Mouse (Mus musculus) adrenal gland, postnatal 10 days (tissue): ENCODE measurements around the gene Olfr1184. TPM values are rescaled to one million over a fixed set of nuclear protein-coding genes. Genes with fewer than 3 reads are reported as not detected.
"Not testable (repeated sequence)": the region's sequence is repeated elsewhere in the genome, so short reads cannot be mapped to it uniquely, and the experiment has no call there.

Experiments
- DNase-seq: peaks from one replicate; pipeline ENCODE4 v3.0.0; 2021; ENCODE audit warnings: mixed read lengths
- long read RNA-seq, 2 experiments: library from polyadenylated mRNA; stranded (forward); transcript quantifications; one replicate each; pipeline ENCODE4 v2.0.0; 2021
- total RNA-seq, 2 experiments: library from RNA; stranded (reverse); gene quantifications; 2 replicates each; pipeline ENCODE4 v1.2.3; 2021

The Olfr1184 gene
- total RNA-seq, result not detected
- long read RNA-seq, experiment 1, result 0 reads
- long read RNA-seq, experiment 2, result 0 reads

GRCm38 (mm10) chr2:88483298-88483697 is at the start of gene Olfr1184:
Olfr1184 (plus strand) TSS chr2:88483598.
- no peak for DNase-seq

- no peak for DNase-seq
These were observed 34.4 kb upstream of the Olfr1184 start, which contains the start of gene Gm13757 for GRCm38 (mm10) chr2:88449031-88449430. Gm13757 (minus strand) TSS chr2:88449131.

GRCm38 (mm10) chr2:88454567-88454966 is 28.8 kb upstream of the Olfr1184 start, which contains the start of gene Olfr1183:
Olfr1183 (plus strand) TSS chr2:88454867.
- not testable (repeated sequence) for DNase-seq

GRCm38 (mm10) chr2:88493020-88493419 is 9.6 kb downstream of the Olfr1184 start, which contains the start of gene Olfr1185-ps1:
Olfr1185-ps1 (plus strand) TSS chr2:88493320.
- DNase-seq, result no peak

GRCm38 (mm10) chr2:88518251-88518650 is 34.9 kb downstream of the Olfr1184 start, which contains the start of gene Olfr1186:
Olfr1186 (plus strand) TSS chr2:88518551.
- no peak for DNase-seq

GRCm38 (mm10) chr2:88525720-88526119 is 42.3 kb downstream of the Olfr1184 start:
- DNase-seq, result no peak

Other genes starting within 250 kb of the Olfr1184 start
- gene Olfr1173, start 203.7 kb upstream of the Olfr1184 start, total RNA-seq, result not detected
- gene Olfr1174-ps, start 168.5 kb upstream of the Olfr1184 start, total RNA-seq, result not detected
- gene Olfr1175-ps, start 156.4 kb upstream of the Olfr1184 start, total RNA-seq, result not detected
- not detected for gene Olfr1176, start 146.9 kb upstream of the Olfr1184 start, total RNA-seq
- gene Olfr1177-ps, start 137.1 kb upstream of the Olfr1184 start, total RNA-seq, result not detected
- gene Olfr1178, start 96.5 kb upstream of the Olfr1184 start, total RNA-seq, result not detected
- gene Olfr1179, start 77.1 kb upstream of the Olfr1184 start, total RNA-seq, result not detected
- not detected for gene Olfr1180, start 64.4 kb upstream of the Olfr1184 start, total RNA-seq
- gene Olfr1181, start 57.4 kb upstream of the Olfr1184 start, total RNA-seq, result not detected
- gene Gm13757, start 34.5 kb upstream of the Olfr1184 start, total RNA-seq, result not detected
- gene Olfr1183, start 28.7 kb upstream of the Olfr1184 start, total RNA-seq, result not detected
- not detected for gene Olfr1185-ps1, start 9.7 kb downstream of the Olfr1184 start, total RNA-seq
- gene Olfr1186, start 35.0 kb downstream of the Olfr1184 start, total RNA-seq, result not detected
- not detected for gene Olfr1188, start 73.3 kb downstream of the Olfr1184 start, total RNA-seq
- not detected for gene Olfr1189, start 102.9 kb downstream of the Olfr1184 start, total RNA-seq
- gene Olfr1191-ps1, start 156.9 kb downstream of the Olfr1184 start, total RNA-seq, result under 1 TPM in 1 of 2 experiments, not detected in 1; 0.06 TPM
- gene Olfr1192-ps1, start 164.9 kb downstream of the Olfr1184 start, total RNA-seq, result not detected
- gene Olfr1193, start 192.0 kb downstream of the Olfr1184 start, total RNA-seq, result not detected
- gene Olfr1195, start 205.6 kb downstream of the Olfr1184 start, total RNA-seq, result not detected
- not detected for gene Olfr1196, start 221.0 kb downstream of the Olfr1184 start, total RNA-seq
- gene Olfr1197, start 248.8 kb downstream of the Olfr1184 start, total RNA-seq, result not detected